Mouse (Mus musculus) megakaryocyte, embryonic 14.5 days (primary cell): ENCODE measurements around the gene Meltf.

Experiments
- FLI1 ChIP-seq: IDR thresholded peaks from 2 replicates; pipeline ENCODE4 v1.6.1; 2012; ENCODE audit warnings: low read length, inconsistent platforms, mixed read lengths
- GATA1 ChIP-seq: IDR thresholded peaks from 3 replicates; pipeline ENCODE4 v1.6.1; 2012; ENCODE audit warnings: mixed read lengths, low read length, inconsistent platforms, borderline replicate concordance

GRCm38 (mm10) chr16:31882381-31882908, 3.8 kb downstream of the Meltf start:
- no peak for TF ChIP-seq GATA1
- TF ChIP-seq FLI1 = no peak
